Mouse (Mus musculus) liver, postnatal 0 days (tissue): ENCODE data around the gene Serpinb13.
A peak's percentile ranks its signal among the peaks of the same experiment; 100 is the strongest.

ENCODE experiments used
- CTCF ChIP-seq: sonication (generic); IDR thresholded peaks from 2 replicates; pipeline ENCODE4 v1.5.1; 2016; ENCODE audit warnings: antibody characterized with exemption, low read depth
- EP300 ChIP-seq: IDR thresholded peaks from 2 replicates; pipeline ENCODE4 v1.6.1; 2016; ENCODE audit warnings: antibody characterized with exemption, low read depth, mild to moderate bottlenecking

DNA sequence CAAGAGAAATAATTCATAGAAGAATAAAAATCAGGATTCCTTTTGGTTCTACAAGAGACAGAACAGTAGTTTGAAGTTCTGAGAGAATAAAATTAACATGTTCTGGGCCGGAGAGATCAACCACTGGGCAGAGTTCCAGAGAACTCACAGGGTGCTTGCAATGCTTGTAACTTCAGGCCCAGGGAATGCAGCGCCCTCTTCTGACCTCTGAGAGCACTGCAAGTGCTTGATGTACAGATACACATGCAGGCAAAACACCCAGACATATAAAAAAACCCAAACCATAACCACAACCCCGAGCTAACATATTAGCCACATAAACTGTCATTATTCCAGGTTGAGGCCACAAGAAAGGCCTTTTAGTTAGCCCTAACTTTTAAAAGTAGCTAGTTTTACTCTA is 19.8 kb upstream of the Serpinb13 start:
- TF ChIP-seq EP300 (no peak), CTCF (peak; percentile 48)
